Mouse (Mus musculus) common myeloid progenitor, adult 5-6 weeks (primary cell): ENCODE measurements around the gene Calm3. TPM values are rescaled to one million over a fixed set of nuclear protein-coding genes. Genes with fewer than 3 reads are reported as not detected.

Experiments used
- ATAC-seq: replicated peaks from 2 replicates; pipeline ENCODE4 v1.8.0; 2016; ENCODE audit warnings: low read depth, mild to moderate bottlenecking, moderate TSS enrichment, inconsistent platforms; ENCODE audit not compliant: poor library complexity, severe bottlenecking
- total RNA-seq: library from RNA; stranded (forward); fragments of 200-1000, 187-1606 nt; gene quantifications from 2 replicates; pipeline ENCODE4 v1.2.3, GENCODE M21; 2017

Gene Calm3
- total RNA-seq, 1 experiment from 2014 or later: 512 TPM

DNA sequence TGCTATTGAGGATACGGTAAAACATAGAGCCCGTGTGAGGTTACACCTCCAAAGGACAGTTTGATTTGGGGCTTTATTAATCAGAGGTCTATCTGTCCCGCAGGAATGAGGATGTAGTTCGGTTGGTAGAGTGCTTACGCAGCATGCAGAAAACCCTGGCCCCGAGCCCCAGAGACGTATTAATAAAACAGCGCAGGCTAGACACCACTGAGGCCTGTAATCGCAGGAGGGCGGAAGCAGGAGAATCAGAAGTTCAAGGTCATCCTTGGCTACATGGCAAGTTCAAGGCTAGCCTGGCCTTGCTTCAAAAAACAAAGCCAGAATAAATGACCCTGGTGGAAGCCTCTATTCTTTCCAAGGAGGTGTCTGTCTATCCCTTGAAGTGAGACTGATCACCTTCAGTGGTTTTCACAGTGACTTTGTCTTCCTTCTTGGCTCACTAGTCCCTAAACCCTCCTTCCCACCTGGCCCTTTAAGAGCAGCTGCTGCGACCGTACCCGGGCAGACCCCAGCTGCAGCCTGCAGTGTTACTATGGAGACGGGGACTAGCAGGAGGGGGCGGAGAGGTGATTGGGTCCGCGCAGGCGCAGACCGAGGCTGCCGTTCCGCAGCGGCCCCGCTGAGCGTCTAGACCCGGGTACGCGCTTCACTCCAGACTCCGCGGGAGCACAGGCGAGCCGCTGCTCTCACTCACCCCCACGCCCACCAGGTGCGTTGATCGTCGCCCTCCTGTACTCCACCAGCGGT is 20.3 kb upstream of the Calm3 start, which contains the start of gene Pnmal2:
TSS of gene Pnmal2 (plus strand) at position 622 of the 747 bp plus-strand sequence.
- ATAC-seq: peak; percentile 75

DNA sequence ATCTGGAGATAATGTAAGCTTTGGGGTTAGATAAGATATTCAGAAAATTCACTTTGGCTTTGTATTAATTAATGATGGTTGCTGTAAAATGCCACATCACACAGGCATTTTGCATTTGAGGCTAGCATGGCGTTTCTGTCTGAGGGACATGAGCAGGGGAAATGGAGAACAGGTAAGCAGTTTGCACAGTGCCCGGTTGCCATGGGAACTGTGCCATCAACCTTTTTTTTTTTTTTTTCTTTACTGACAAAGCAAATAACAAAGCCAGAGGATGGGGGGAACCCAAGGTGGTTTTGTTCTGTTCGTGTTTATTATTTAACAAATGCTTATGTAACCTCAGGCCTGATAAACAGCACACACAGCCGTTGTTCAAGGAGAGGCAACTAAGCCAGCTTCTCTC is 18.9 kb upstream of the Calm3 start:
- no peak for ATAC-seq

DNA sequence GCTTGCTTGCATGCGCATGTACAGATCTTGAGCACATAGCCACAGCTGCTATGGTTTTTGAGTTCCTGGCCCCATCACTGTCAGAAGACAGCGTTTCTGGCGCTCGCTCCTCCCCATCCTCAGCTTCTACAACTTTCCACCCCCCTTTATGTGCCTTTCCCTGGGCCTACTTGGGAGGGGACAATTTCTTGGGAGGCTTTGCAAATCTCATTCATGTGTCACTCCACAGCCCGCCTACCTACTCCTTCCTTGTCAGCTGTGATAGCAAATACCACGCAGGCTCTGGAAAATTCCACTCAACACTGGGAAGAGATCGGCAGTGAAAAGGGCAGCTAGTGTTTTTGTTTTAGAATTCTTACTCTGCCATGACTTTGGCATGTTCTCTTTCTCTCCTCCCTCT is 16.4 kb upstream of the Calm3 start:
- ATAC-seq: no peak

DNA sequence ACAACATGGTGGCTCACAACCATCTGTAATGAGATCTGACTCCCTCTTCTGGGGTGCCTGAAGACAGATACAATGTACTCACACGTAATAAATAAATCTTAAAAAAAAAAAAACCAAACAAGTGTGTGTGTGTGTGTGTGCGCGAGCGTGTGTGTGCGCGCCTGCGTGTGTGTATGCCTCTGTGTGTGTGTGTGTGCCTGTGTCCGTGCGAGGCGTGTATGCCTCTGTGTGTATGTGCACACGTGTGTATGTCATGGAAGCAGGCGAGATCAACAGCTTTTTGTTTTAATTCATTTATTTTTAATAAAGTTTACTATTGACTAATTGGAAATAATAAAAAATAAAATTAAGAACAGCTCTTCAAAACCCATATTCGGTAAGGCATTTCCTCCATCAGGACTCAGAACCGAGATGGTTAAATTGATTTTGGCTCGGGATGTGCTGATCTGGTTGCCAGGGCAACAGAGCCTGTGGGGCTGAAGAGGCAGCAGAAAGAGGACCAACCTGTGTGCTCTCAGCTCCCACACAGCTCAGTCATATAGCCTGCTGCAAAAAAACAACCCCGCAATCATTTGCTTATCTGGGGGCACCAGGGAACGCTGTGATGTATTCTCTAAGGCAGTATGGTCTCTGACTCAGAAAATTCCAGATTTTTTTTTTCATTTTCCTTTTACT is 14.3 kb upstream of the Calm3 start:
- ATAC-seq: no peak

DNA sequence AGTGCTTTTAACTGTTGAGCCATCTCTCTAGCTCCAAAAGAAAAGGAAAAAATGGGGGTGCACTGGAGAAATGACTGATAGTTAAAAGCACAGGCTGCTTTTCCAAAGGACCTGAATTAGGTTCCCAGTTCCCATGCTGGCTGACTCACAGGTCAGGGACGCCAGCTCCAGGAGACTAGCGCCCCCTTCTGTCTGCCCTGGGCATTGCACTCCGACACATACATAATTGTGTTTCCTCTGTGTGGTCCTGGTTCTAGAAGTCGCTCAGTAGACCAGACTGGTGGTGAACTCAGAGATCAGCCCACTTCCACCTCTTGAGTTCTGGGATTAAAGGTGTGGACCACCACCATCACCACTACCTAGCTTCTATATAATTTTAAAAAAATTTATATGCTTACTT is 13.4 kb upstream of the Calm3 start:
- peak; percentile 56; the same call in 1 of the 2 replicates for ATAC-seq

DNA sequence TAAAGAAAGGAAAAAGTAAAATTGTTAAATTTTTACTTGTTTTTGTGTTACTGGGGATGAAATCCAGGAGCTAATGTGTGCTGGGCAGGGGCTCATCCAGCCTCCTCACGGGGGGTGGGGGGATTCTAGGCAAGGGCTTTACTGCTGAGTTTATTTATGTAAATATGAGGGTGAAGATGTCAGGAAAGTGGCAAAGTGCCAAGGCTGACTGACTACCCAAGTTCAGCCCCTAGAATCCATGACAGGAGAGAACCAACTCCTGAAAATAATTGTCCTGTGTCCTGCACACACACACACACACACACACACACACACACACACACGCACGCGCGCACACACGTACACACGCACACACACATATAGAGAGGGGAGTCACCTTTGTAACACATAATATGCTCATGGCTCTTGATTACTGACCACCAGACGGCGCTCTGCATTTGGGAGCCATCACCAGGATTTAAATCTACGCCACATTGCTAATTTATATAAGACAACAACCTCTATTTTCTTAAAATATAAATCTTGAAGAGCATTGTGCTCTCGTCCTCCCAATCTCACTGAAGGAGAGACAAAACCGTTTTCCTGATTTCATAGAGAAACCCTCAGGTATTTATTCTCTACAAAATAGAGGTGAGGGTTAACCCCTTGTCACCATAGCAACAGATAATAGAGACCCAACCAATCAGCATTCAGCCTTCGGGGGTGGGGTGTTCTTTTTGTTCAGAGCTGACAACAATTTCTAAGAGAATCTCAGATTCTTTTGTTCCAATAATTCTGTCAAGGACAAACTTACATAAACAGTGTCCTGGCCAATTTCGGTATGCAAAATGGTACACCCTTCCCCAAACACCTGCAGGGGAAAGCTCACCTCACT is 9.0 kb upstream of the Calm3 start:
- ATAC-seq: peak; percentile 55

DNA sequence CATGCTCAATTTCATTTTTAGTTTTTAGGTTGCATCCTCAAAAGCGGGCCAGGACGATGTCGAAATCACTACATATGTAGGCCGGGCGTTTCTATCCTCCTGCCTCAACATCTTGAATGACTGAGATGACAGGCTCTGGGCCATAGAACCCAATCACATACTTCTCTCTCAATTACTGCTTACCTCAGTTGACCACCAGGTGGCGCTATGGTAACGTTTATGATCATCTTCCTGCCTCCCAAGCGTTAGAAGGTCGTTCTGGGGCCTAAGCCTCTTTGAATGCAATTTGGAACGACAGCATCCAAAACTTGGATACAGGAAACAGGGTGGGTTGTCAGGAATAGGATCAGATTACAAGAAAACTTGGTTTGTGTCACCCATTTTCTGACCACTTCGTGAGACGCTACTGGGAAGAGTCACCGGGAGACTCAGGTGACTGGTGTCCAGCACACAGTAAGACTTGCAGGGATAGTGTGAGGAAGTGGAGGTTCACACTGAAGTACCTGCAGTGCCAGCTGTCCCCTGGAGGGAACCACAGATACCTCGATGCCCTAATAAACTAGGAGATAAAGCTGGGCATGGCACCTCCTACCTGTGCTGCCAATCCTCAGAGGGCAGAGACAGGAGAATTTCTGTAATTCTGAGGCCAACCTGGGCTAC is 8.2 kb upstream of the Calm3 start:
- ATAC-seq: peak; percentile 86

DNA sequence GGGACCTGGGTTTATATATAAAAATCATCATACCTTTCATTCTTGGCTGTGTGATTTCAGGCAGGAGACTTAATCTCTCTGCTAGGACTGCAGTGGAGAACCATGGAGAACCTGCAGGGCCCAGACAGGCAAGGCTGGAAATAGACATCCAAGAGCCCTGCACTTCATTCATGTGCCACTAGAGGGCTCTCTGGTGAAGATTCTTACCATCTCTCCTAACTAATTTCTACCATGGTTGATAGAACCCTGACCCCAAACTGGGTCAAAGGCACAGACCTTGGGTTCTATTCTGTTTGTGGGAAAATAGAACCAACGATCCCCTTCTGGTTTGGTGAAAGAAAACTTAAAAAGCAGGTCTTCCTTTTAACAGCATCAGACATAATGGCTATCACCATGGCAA is 6.9 kb upstream of the Calm3 start:
- ATAC-seq: peak; percentile 74

DNA sequence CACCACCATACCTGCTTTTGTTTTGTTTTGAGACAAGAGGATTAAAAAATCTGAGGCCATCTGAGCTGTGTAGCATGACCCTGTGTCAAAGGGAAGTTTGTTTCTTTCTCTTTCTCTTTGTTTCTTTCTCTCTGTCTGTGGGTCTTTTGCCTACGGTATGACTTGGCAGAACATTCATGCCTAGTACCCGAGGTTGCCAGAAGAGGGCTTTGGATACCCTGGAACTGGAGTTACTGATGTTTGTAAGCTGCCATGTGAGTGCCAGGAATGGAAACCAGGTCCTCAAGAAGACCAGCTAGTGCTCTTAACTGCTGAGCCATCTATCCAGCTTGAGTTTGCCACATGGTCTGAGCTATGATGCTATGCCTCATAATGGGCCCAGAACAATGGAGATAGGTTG is 4.4 kb upstream of the Calm3 start:
- 0 out of 2 replicates have a peak, but pooled peaks have one; percentile 9 for ATAC-seq

DNA sequence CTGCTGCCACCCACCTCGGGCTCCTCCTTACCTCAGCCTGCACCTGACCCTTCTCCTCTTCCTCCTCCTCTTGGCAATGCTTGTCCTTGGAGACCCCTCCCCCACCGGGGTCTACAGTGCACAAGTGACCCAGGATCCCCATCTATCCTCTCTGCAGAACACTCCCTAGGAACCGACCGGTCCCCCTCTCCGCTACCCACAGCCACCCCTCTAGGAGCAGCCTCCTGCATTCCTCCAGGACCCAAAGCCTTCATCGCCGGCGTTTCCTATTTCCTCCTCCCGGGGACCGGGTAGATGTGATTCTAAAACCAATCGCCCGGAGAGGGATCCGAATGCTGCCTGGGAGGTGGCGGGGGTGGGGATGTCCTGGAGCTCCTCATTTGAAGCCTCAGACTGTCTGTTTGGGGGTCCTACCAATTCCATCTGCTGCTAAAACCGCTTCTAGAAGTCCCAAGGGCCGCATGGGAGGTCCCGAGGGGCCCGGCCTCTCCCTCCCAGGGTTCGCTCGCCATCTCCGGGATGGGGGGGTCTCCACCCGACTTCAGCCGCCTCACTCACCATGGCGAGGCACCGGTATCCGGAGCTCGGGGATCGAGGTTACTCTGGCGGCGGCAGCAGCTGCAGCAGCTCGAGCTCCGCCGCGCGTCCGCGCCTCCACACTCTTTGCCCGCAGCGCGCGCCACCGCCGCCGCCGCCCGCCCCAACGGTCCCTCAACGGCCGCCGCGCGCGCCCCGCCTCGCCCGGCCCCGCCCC is 454 bp downstream of the Calm3 start:
- ATAC-seq: no peak; the same call in 1 of the 2 replicates

DNA sequence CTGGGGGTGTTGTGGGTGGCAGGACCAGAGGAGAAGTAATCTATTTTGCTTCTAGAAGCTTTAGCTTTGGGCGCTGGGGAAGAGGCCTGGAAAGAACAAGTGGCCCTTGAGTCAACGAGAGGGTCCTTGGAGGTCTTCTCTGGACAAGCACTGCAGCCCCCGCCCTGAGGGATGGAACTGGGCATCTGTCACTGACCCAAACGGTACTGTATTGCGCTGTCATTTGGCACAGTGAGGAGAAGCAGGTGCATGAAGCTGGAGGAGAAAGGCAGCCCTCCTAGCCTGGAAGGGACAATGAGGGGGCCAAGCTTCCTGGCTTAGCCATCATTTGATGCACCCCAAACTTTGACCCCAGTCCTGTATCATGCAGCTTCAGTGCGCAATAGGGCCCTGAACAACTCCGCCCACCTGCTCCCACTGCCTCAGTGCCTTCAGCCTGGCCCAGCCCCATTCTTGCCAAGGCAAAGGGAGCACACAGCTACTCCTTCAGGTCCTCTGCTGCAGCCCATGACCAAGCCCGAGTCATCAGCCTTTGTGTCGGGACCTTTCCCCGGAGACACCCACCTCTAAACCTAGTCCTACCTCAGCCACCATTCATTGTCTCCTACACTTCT is 1.4 kb downstream of the Calm3 start:
- ATAC-seq: no peak

DNA sequence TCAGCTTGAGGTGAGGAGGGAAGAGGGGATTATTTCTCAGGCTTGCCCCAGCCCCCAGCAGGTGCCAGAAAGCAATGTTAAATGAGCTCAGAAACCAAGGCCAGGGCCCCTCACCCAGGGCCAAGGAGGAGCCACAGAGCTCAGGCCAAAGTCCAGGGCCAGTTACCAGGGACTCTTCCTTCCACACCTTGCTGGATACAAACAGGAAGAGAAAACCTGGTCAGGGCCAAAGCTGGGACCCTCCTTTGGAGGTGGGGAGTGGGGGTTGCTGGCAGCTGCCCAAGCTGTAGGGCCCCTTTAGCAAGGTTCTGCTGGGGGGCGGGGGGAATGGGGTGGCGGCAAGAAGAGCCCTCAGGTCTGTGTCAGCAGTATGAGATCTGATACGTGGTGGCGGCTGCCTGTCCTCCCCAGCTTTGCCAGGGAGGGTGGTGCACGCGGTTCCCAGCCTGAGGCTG is 2.0 kb downstream of the Calm3 start:
- no peak for ATAC-seq

DNA sequence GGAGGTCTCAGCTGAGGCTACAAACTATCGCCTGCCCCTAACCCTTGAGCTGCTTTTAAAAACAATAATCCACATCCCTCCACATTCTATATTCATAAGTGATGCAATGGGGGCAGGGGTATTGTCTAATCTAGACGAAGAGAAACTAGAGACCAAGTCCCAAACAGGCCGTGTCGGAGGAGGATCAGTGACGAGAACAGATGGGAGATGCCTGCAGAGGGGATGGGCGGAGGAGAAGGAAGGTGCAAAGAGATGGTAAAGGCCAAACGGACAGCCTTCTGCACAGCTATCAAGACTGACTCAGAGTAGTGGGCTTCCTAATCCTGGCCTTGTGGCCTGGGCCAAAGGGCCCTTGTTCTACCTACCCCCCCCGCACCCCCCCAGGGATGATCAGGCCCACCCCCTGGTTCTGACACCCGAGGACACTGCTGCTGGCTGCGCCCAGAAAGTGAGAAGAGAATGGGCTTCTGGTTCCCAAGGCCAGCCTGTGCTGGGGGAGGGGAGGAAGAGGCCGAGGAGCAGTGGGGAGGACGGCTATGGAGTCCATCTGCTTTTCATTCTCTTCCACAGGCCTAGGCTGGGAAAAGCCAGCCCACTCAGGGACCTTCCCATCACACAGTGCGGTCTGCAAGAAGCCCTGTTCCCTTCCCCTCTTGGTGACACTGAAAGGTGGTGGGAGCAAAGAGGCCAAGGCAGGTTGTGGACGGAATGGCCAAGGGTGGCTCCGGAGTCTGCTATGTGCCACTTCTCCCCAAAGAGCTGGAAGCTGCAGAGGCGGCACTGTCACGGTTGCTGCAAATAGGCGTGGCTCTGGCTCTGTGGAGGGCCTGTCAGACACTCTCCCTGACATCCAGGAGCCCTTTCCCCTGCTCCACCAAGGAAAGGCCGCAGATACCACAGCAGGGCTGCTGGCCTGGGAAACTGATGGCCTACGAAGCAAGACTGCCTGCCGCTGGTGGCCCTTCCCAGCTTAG is 2.8 kb downstream of the Calm3 start:
- ATAC-seq: no peak

DNA sequence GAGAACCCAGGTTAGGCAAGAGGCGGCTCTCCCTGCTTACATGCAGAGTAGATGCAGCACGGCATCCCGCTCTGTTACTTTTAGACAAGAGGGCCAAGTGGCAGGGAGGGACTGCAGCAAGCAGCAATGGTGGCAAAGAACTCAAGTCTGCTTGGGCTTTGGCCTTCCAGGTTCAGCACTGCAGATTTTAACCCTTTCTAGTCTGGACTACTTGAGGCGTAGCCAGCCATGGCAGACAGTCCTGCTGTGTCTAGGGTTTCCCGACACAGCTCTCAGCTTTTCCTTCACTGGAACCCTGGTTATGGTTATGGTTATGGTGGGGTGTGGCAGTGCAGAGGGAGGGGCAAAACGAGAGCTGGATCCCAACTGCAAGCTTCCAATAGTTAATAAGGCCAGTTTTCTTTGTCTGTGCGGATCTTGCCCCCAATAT is 3.7 kb downstream of the Calm3 start:
- no peak for ATAC-seq

DNA sequence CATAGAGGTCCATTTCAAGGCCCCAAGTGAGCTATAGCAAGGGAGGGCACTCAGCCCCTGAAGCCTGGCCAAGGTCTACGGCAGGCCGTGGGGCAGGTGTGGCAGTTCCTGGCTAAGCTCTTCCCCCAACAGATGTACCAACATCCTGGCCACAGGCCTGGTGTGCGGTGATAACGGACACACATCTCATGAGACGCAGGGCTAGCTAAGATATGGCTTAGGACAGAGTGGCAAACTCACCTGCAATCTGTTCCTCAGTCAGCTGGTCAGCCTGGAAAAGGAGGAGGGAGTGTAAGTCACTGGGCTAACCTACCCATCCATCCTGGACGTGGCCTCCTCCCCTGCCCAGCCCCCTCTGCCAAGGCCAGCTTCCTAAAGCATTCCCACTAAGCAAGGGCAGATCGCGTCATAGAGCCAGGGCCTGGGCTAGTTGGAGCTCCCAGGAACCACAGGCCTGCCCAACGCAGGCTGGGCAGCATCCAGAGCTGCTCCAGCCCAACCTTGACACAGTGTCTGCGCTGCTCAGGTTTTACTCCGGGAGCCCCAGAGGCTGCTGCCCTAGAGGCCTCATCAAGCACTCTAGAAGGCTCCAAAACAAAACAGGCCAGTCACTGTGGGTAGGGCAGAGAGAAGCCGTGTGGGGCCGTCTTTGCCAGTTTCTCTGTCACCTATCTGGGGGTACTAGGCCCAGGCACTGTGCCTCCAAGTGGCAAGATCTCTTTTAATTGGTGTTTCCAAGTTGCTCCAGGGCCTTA is 4.3 kb downstream of the Calm3 start:
- no peak for ATAC-seq

DNA sequence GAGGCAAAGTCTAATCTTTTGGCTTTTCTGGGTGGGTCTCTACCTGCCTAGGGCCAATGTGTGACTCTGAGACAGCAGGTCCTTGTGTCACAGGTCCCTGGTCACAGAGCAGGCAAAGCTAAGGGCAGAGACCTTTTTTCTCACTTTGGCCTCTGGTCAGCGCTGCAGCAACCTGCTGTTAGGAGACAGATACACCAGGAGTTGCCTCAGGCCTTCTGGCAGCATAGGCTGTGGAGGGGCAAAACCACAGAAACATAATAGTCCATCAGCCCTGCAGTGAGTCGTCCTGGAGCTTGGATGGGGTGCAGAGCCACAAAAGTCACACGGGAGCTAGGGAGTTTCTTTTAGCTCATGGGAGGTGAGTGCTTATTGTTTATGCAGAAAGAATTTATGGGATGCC is 5.2 kb downstream of the Calm3 start:
- no peak for ATAC-seq

DNA sequence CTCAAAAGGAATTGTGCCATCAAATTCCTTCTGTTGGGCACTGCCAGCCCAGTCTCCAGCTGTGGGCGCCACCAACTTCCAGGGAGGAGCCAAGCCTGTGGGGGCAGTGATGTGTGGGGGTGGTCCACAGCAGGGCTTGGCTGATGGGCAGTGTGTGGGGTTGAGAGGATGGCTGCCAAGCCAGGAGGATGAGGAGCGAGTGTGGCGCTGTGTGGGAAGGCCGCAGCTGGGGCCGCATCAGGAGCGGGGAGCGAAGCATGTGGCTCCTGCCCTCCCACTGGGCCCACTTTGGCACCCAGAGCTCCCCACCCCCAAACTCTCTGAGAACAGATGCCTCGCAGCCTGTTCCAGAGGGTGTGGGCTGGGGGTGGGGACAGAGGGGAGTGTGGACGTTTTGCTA is 5.9 kb downstream of the Calm3 start:
- no peak for ATAC-seq
